Mouse (Mus musculus) erythroblast, embryonic 14.5 days (primary cell): Measurements from ENCODE around the gene Vamp8. TPM values are rescaled to one million over a fixed set of nuclear protein-coding genes. Genes with fewer than 3 reads are reported as not detected.

Experiments
- H3K27me3 ChIP-seq: 2 replicates; pipeline ENCODE4 v1.6.1; 2012; ENCODE audit warnings: inconsistent platforms; ENCODE audit not compliant: control insufficient read depth
- H3K36me3 ChIP-seq: 2 replicates; pipeline ENCODE4 v1.6.1; 2012; ENCODE audit warnings: mild to moderate bottlenecking, inconsistent platforms; ENCODE audit not compliant: control insufficient read depth
- H3K4me1 ChIP-seq: 2 replicates; pipeline ENCODE4 v1.6.1; 2012; ENCODE audit warnings: inconsistent platforms; ENCODE audit not compliant: control insufficient read depth
- H3K4me3 ChIP-seq: replicated peaks from 2 replicates; pipeline ENCODE3; 2012; ENCODE audit warnings: moderate library complexity, mild to moderate bottlenecking, inconsistent platforms
- H3K9me3 ChIP-seq: 2 replicates; pipeline ENCODE4 v1.6.1; 2012; ENCODE audit warnings: low read length, inconsistent platforms, mixed read lengths; ENCODE audit not compliant: control insufficient read depth
- GATA1 ChIP-seq: IDR thresholded peaks from 2 replicates; pipeline ENCODE4 v1.6.1; 2012; ENCODE audit warnings: low read length, inconsistent platforms, mixed read lengths
- TAL1 ChIP-seq: IDR thresholded peaks from 3 replicates; pipeline ENCODE4 v1.6.1; 2012; ENCODE audit warnings: low read length, inconsistent platforms, mixed read lengths
- polyA plus RNA-seq: library from polyadenylated mRNA; stranded (reverse); fragments of >175 nt; gene quantifications from 2 replicates; pipeline ENCODE4 v1.2.3, GENCODE M21; 2012

Gene Vamp8
- polyA plus RNA-seq, 1 experiment, result 22.8 TPM

DNA sequence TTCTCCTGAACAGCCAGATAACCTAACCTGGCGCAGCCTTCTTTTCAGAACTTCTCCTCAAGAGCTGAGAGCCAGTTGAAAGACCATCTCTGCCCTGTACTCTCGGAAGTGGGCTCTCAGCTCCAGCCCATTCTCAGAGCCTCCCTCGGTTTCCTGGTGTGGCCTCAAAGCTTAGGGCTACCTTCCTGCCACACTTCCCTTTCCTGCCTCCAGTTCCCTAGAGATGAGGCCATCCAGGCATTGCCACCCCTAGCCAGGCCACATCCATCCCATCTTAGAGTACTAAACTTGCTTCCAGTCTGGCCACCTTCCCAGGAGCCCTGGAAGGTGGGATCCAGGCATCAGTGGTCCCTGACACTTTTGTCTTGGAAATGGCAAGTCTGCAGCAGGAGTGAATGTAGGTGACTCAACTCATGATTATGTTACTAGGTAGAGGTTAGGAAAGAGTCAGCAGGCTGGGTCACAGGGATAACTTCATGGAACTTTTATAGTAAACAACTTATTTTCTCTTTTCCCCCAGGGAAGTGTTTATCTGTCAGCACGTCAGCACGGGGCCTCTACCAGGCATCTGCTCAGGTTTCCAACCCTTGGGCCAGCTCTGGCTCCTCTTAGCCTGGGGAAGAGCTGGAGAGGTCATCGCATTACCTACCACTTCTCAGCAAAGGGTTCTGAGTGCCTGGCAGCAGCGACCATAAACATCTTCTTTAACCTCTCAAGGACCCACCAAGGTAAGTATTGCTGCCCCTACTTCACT is 10.9 kb downstream of the Vamp8 start:
- Histone ChIP-seq H3K4me1 (peaks cover 86% of the 10 kb centered on the region), H3K4me3 (peak overlapping the region; percentile 95), H3K27me3 (no peaks in the 10 kb centered on the region), H3K36me3 (peaks cover 59% of the 10 kb centered on the region), H3K9me3 (no peaks in the 10 kb centered on the region)
- TF ChIP-seq TAL1 (no peak), GATA1 (no peak)

- H3K36me3 ChIP-seq, result peaks cover 58% of the 10 kb centered on the region
These were observed 11.8 kb downstream of the Vamp8 start for GRCm38 (mm10) chr6:72378510-72379234.

GRCm38 (mm10) chr6:72374820-72375563 is 15.5 kb downstream of the Vamp8 start:
- Histone ChIP-seq H3K27me3 (no peaks in the 10 kb centered on the region), H3K4me1 (peaks cover 81% of the 10 kb centered on the region), H3K4me3 (peak overlapping the region; percentile 43), H3K36me3 (peaks cover 74% of the 10 kb centered on the region), H3K9me3 (no peaks in the 10 kb centered on the region)
- TF ChIP-seq GATA1 (no peak), TAL1 (no peak)

More at GRCm38 (mm10) chr6:72378510-72379234, 11.8 kb downstream of the Vamp8 start:
- no peak for TF ChIP-seq TAL1
- no peak for TF ChIP-seq GATA1
- H3K27me3 ChIP-seq, result no peaks in the 10 kb centered on the region
- peaks cover 86% of the 10 kb centered on the region for H3K4me1 ChIP-seq
- H3K4me3 ChIP-seq, result peak overlapping the region; percentile 95
- no peaks in the 10 kb centered on the region for H3K9me3 ChIP-seq

GRCm38 (mm10) chr6:72374206-72374605 is 16.3 kb downstream of the Vamp8 start:
- no peak for TF ChIP-seq GATA1
- no peak for TF ChIP-seq TAL1
- no peaks in the 10 kb centered on the region for H3K27me3 ChIP-seq
- peaks cover 80% of the 10 kb centered on the region for H3K4me1 ChIP-seq
- no peaks in the 10 kb centered on the region for H3K9me3 ChIP-seq
- peaks cover 81% of the 10 kb centered on the region for H3K36me3 ChIP-seq
- H3K4me3 ChIP-seq, result no peak overlapping the region

DNA sequence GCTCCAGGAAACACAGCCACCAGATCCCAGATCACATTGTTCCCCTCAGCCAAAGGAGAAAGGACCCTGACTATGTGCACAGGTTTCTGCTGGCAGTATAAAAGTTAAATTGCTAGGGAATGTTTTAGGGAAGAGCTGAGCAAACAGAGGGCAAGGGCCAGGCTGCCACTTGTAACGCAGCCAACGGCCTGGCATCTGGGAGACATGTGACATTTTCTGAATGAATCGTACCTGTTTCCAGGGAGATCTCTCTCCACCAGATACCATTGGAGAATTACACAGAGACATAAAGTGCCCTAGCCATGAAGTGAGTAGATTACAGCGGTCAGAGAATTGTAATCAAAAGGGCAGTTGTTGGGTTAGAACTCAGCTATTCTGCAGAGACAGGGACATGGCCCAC is 17.3 kb downstream of the Vamp8 start:
- Histone ChIP-seq H3K9me3 (no peaks in the 10 kb centered on the region), H3K36me3 (peaks cover 85% of the 10 kb centered on the region), H3K4me1 (peaks cover 70% of the 10 kb centered on the region), H3K27me3 (no peaks in the 10 kb centered on the region), H3K4me3 (no peak overlapping the region)
- no peak for TF ChIP-seq TAL1
- no peak for TF ChIP-seq GATA1

DNA sequence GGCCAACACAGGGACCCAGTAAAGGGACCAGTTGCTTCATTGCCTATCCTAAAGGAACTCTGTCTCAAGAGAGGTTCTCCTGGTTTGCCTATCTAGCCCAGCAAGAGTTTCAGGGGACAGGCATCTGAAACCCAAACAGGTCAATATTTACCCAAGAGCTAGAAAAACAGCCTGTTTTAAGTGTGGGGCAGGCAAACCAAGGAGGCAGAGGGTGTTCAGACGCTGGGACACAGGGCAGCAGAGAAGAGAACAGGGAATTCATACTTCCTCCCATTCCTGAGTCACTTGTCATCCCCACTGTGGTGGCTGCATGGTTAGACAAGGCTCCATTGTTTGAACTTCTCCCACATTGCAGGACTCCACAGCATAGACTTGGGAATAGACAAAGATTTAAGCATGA is 18.9 kb downstream of the Vamp8 start:
- Histone ChIP-seq H3K27me3 (no peaks in the 10 kb centered on the region), H3K4me1 (peaks cover 60% of the 10 kb centered on the region), H3K9me3 (no peaks in the 10 kb centered on the region), H3K4me3 (no peak overlapping the region), H3K36me3 (peaks cover 76% of the 10 kb centered on the region)
- no peak for TF ChIP-seq GATA1
- TF ChIP-seq TAL1, result no peak

- H3K4me1 ChIP-seq, result peaks cover 58% of the 10 kb centered on the region
- H3K27me3 ChIP-seq, result no peaks in the 10 kb centered on the region
- no peak for TF ChIP-seq GATA1
- no peak for TF ChIP-seq TAL1
- H3K4me3 ChIP-seq, result no peak overlapping the region
- H3K9me3 ChIP-seq, result no peaks in the 10 kb centered on the region
- H3K36me3 ChIP-seq, result peaks cover 73% of the 10 kb centered on the region
These were observed 19.4 kb downstream of the Vamp8 start for GRCm38 (mm10) chr6:72371147-72371546.

- H3K4me1 ChIP-seq, result peaks cover 50% of the 10 kb centered on the region
- H3K4me3 ChIP-seq, result no peak overlapping the region
- no peaks in the 10 kb centered on the region for H3K9me3 ChIP-seq
- peaks cover 66% of the 10 kb centered on the region for H3K36me3 ChIP-seq
- no peak for TF ChIP-seq TAL1
- no peak for TF ChIP-seq GATA1
- H3K27me3 ChIP-seq, result no peaks in the 10 kb centered on the region
These were observed 20.4 kb downstream of the Vamp8 start for GRCm38 (mm10) chr6:72370091-72370490.

DNA sequence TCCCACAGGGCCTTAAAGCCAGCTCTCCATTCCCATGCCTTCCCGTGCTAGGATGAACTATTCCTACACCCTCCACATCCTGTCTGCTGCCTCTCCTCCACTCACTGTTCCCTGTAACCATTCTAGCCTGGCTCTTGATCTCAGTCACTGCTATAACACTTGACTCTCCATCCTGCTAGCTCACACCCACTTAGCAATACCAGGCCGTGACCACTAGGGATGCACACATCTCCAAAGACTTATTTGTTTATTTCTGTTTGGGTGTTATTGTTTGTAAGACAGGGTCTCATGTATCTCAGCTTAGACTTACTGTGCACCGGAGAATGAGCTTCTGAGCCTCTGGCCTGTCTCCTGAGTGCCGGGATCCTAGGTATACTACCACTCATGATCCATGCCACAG is 20.9 kb downstream of the Vamp8 start:
- no peak for TF ChIP-seq TAL1
- TF ChIP-seq GATA1, result no peak
- Histone ChIP-seq H3K9me3 (no peaks in the 10 kb centered on the region), H3K36me3 (peaks cover 64% of the 10 kb centered on the region), H3K4me1 (peaks cover 48% of the 10 kb centered on the region), H3K4me3 (no peak overlapping the region), H3K27me3 (no peaks in the 10 kb centered on the region)
